30 mouse cellular contexts compared by ENCODE assay signal in genomic region chr19:24720448-24720847, GRCm38 (mm10). TPM values are rescaled to one million over a fixed set of nuclear protein-coding genes. Genes with fewer than 3 reads are reported as not detected.
A peak's percentile ranks its signal among the peaks of the same experiment; 100 is the strongest.
DNase-seq lines count a peak whose midpoint lies in the region; ATAC-seq and TF ChIP-seq lines count a peak whose summit lies in the region.
"Had no signal": no experiment of that assay in that cellular context is flagged by ENCODE, and none has a peak within 500 bp of the region (broad histone marks: within the 10 kb centered on the region; RNA-seq: fewer than 3 reads in every experiment).

No protein-coding gene starts in this region.

- no peaks in the 10 kb centered on the region for H3K79me3 ChIP-seq in C2C12 (ENCODE audit: low read depth)

- peak overlapping the region; percentile 48 for H3K4me2 ChIP-seq in myocyte (ENCODE audit: low read depth)
- H3K4me2 ChIP-seq: embryonic facial prominence, embryonic 12.5 days; midbrain, embryonic 15.5 days; neural tube, embryonic 12.5 days had no signal

- H3K79me2 ChIP-seq in C2C12 (ENCODE audit: control insufficient read depth, insufficient read depth) (no peaks in the 10 kb centered on the region), myocyte (ENCODE audit: control insufficient read depth, insufficient read depth) (no peaks in the 10 kb centered on the region)

- H3ac ChIP-seq in C2C12 (ENCODE audit: control insufficient read depth, insufficient read length, low read depth) = no peak overlapping the region
- no peak overlapping the region for H3ac ChIP-seq in myocyte (ENCODE audit: control insufficient read depth, insufficient read length)

- H3K36me3 ChIP-seq in C2C12 (ENCODE audit: control insufficient read depth, insufficient read depth) (no peaks in the 10 kb centered on the region), myocyte (ENCODE audit: control insufficient read depth, insufficient read depth) (no peaks in the 10 kb centered on the region)
- H3K36me3 ChIP-seq: embryonic facial prominence, embryonic 12.5 days; forebrain, embryonic 10.5 days; midbrain, embryonic 10.5 days; midbrain, embryonic 15.5 days; neural tube, embryonic 12.5 days had no signal

- peak; percentile 51 for ATAC-seq in frontal cortex, adult (ENCODE audit: low TSS enrichment)
- ATAC-seq: CD4-positive, CD25-positive, alpha-beta regulatory T cell, adult 4 months; forebrain, embryonic 16.5 days; hindbrain, embryonic 16.5 days; midbrain, embryonic 15.5 days had no signal

- H3K27me3 ChIP-seq in C2C12 (ENCODE audit: control insufficient read depth, insufficient read depth, insufficient read length) = no peaks in the 10 kb centered on the region
- H3K27me3 ChIP-seq in myocyte (ENCODE audit: control insufficient read depth, insufficient read depth, insufficient read length) = no peaks in the 10 kb centered on the region
- H3K27me3 ChIP-seq: embryonic facial prominence, embryonic 12.5 days; midbrain, embryonic 15.5 days; neural tube, embryonic 12.5 days had no signal

- H3K27ac ChIP-seq in bone marrow macrophage, adult 2 months (ENCODE audit: insufficient read depth, low read depth, low read length) = peak overlapping the region; percentile 71
- H3K27ac ChIP-seq: embryonic facial prominence, embryonic 12.5 days; forebrain, embryonic 10.5 days; layer of hippocampus, adult 2 months; liver, embryonic 14.5 days; midbrain, embryonic 10.5 days; midbrain, embryonic 15.5 days; neural tube, embryonic 12.5 days; stomach, postnatal 0 days had no signal

- no peak for TF ChIP-seq CTCF in C2C12 (IDR thresholded peaks at IDR 0.05; ENCODE audit: control insufficient read depth, insufficient read depth, insufficient read length)
- no peak for TF ChIP-seq CTCF in bone marrow macrophage, adult 2 months (IDR thresholded peaks at IDR 0.05; ENCODE audit: low read depth, low read length)

- H3K4me1 ChIP-seq in bone marrow macrophage, adult 2 months (ENCODE audit: control insufficient read depth, insufficient read depth, low read length) = peaks cover 39% of the 10 kb centered on the region
- H3K4me1 ChIP-seq: embryonic facial prominence, embryonic 12.5 days; forebrain, embryonic 10.5 days; midbrain, embryonic 10.5 days; midbrain, embryonic 15.5 days; neural tube, embryonic 12.5 days had no signal

- H3K4me3 ChIP-seq in C2C12 (ENCODE audit: insufficient read depth, poor library complexity, severe bottlenecking) = no peak overlapping the region
- H3K4me3 ChIP-seq in bone marrow macrophage, adult 2 months (ENCODE audit: insufficient read depth, low read length) = no peak overlapping the region
- H3K4me3 ChIP-seq in myocyte = no peak overlapping the region
- H3K4me3 ChIP-seq: embryonic facial prominence, embryonic 12.5 days; forebrain, embryonic 10.5 days; layer of hippocampus, adult 2 months; midbrain, embryonic 10.5 days; midbrain, embryonic 15.5 days; neural tube, embryonic 12.5 days had no signal

- DNase-seq in frontal cortex, postnatal 14 days (ENCODE audit: low spot score in 2 of 2) = no peak
- DNase-seq in layer of hippocampus, postnatal 25 days (ENCODE audit: extremely low spot score in 1 of 2, low spot score in 1 of 2) = no peak
- DNase-seq in thymus, postnatal 25 days = no peak
- DNase-seq: cerebellum, adult 2 months; cerebellum, postnatal 14 days; gastrocnemius, postnatal 10 days; heart, postnatal 14 days; kidney, adult 2 months; kidney, postnatal 36 days; lung, adult 2 months; lung, postnatal 10 days; right cerebral cortex, adult 18-20 months; right cerebral cortex, postnatal 4 days; thymus, adult 18-20 months; thymus, postnatal 36 days had no signal

- no peak for TF ChIP-seq POLR2A in bone marrow macrophage, adult 2 months (IDR thresholded peaks at IDR 0.05; ENCODE audit: borderline replicate concordance, low read depth, low read length)
- no peak for TF ChIP-seq POLR2A in myocyte (IDR thresholded peaks at IDR 0.05; ENCODE audit: insufficient read length, low read depth)

TF ChIP-seq in C2C12, 6 proteins besides CTCF, POLR2A, EP300 and RAD21:
- TF ChIP-seq FOSL1 (IDR thresholded peaks at IDR 0.05; ENCODE audit: insufficient read depth, low read length, poor library complexity, severe bottlenecking) = peak; percentile 76
- no peak for TF ChIP-seq MYOD1 (IDR thresholded peaks at IDR 0.05; ENCODE audit: control insufficient read depth, insufficient read length, low read depth)
- peak; percentile 79 for TF ChIP-seq USF1 (IDR thresholded peaks at IDR 0.05; ENCODE audit: low read depth)
TF ChIP-seq in C2C12: peak in this region for 2.

TF ChIP-seq in myocyte, 11 proteins besides CTCF, POLR2A, EP300 and RAD21:
- TF ChIP-seq MYOG (IDR thresholded peaks at IDR 0.05; ENCODE audit: control insufficient read depth in 1 of 3, insufficient read depth in 1 of 3, insufficient read length in 2 of 3, low read depth in 2 of 3) (no peak), CEBPB (IDR thresholded peaks at IDR 0.05; ENCODE audit: insufficient read depth, poor library complexity, severe bottlenecking) (no peak), USF1 (IDR thresholded peaks at IDR 0.05; ENCODE audit: low read depth) (peak; percentile 74)

RNA-seq across cellular contexts. Expression of gene Tmem252, which starts 46.6 kb away (rescaled TPM):
- polyA plus RNA-seq in C2C12 (2012; fragmentation: generic; extraction: Trizol) = under 0.01 TPM
- not detected in 2 replicates for polyA plus RNA-seq in bone marrow macrophage, adult 2 months (2012; ENCODE audit: insufficient read depth, insufficient read length, missing spikeins)
- polyA plus RNA-seq in myocyte (2012; fragmentation: generic; extraction: Trizol) = 2.7 TPM
- total RNA-seq in layer of hippocampus, postnatal 25 days (2021) = under 1 TPM; 0.35 to 0.49 TPM
- polyA plus RNA-seq: CD4-positive, CD25-positive, alpha-beta regulatory T cell, adult 4 months had no signal
